Mouse (Mus musculus) neural tube, embryonic 11.5 days (tissue): ENCODE results near the gene Popdc3. TPM values are rescaled to one million over a fixed set of nuclear protein-coding genes. Genes with fewer than 3 reads are reported as not detected.
"Not testable (repeated sequence)": the region's sequence is repeated elsewhere in the genome, so short reads cannot be mapped to it uniquely, and the experiment has no call there.

Experiments
- ATAC-seq: fragments of 200-750 bp; cut with Nextera tagmentation; 2 replicates; pipeline ENCODE4 v1.8.0; 2017; ENCODE audit warnings: moderate number of reproducible peaks, mild to moderate bottlenecking, moderate TSS enrichment, moderate library complexity; ENCODE audit not compliant: insufficient read depth, low FRiP score, low TSS enrichment
- DNase-seq: peaks from one replicate; pipeline ENCODE4 v3.0.0-alpha.2; 2015; ENCODE audit warnings: low spot score
- H3K27ac ChIP-seq: fragments of 300-500 bp; sonication (generic); 2 replicates; pipeline ENCODE4 v1.5.1; 2014; ENCODE audit warnings: low read depth, mild to moderate bottlenecking, low read length
- H3K27me3 ChIP-seq: fragments of 300-500 bp; sonication (generic); 2 replicates; pipeline ENCODE4 v1.6.1; 2014; ENCODE audit warnings: mild to moderate bottlenecking, low read length, mixed read lengths; ENCODE audit not compliant: control insufficient read depth, insufficient read depth
- H3K36me3 ChIP-seq: fragments of 300-500 bp; sonication (generic); 2 replicates; pipeline ENCODE4 v1.6.1; 2014; ENCODE audit warnings: mild to moderate bottlenecking, low read length, moderate library complexity, mixed read lengths; ENCODE audit not compliant: control insufficient read depth, insufficient read depth
- H3K4me1 ChIP-seq: fragments of 300-500 bp; sonication (generic); 2 replicates; pipeline ENCODE4 v1.6.1; 2014; ENCODE audit warnings: low read length, mixed read lengths; ENCODE audit not compliant: control insufficient read depth, insufficient read depth
- H3K4me2 ChIP-seq: fragments of 300-500 bp; sonication (generic); 2 replicates; pipeline ENCODE4 v1.6.1; 2014; ENCODE audit warnings: low read depth, mild to moderate bottlenecking, moderate library complexity
- H3K4me3 ChIP-seq: fragments of 300-500 bp; sonication (generic); 2 replicates; pipeline ENCODE4 v1.5.1; 2014; ENCODE audit warnings: low read depth, low read length
- H3K9ac ChIP-seq: fragments of 300-500 bp; sonication (generic); 2 replicates; pipeline ENCODE4 v1.6.1; 2014; ENCODE audit warnings: mild to moderate bottlenecking, low read length
- H3K9me3 ChIP-seq: fragments of 300-500 bp; sonication (generic); 2 replicates; pipeline ENCODE4 v1.6.1; 2016; ENCODE audit warnings: low read length; ENCODE audit not compliant: control insufficient read depth
- WGBS: fragments of 180-500 bp; shearing (Covaris S2); extraction: QIAGEN DNeasy Blood & Tissue Kit; methylation state at CpG from one replicate; pipeline ENCODE4 v1.1.7; 2014; 5-methylcytosine and 5-hydroxymethylcytosine counted together
- polyA plus RNA-seq: library from polyadenylated mRNA; unstranded; fragments of >200 nt; fragmentation: Nextera tagmentation; extraction: Ambion mirVana; gene quantifications from 2 replicates; pipeline ENCODE4 v1.2.1, GENCODE M21; 2014

The Popdc3 gene
- polyA plus RNA-seq, 1 experiment from 2014 or later: 1.1 TPM

- H3K4me2 ChIP-seq: no peak overlapping the region
- no peaks in the 10 kb centered on the region for H3K36me3 ChIP-seq
- H3K4me3 ChIP-seq: no peak overlapping the region
- ATAC-seq (no peak), DNase-seq (no peak)
- H3K4me1 ChIP-seq: no peaks in the 10 kb centered on the region
- H3K27me3 ChIP-seq: peaks cover 9% of the 10 kb centered on the region
- no peak overlapping the region for H3K9ac ChIP-seq
- H3K9me3 ChIP-seq: no peaks in the 10 kb centered on the region
- 78% methylated on average over 5 of the region's 5 CpGs for WGBS
- no peak overlapping the region for H3K27ac ChIP-seq
These were observed 112.7 kb downstream of the Popdc3 start for GRCm38 (mm10) chr10:45290618-45291017.

DNA sequence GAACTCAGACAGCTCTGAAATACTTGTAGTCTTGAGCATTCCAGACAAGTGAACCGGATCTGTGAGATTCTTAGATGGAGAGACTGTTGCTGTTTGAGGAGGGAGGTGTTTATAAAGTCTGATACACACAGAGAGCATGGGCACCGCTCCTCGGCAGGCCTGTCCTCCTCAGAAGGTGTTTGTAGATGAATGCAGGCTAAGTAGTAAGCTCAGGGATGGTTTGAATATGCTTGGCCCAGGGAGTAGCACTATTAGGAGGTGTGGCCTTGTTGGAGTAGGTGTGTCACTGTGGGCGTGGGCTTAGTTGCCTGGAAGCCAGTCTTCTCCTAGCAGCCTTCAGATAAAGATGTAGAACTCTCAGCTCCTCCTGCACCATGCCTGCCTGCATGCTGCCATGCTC is 114.3 kb downstream of the Popdc3 start:
- not testable (repeated sequence) for ATAC-seq, H3K4me1 ChIP-seq, H3K27me3 ChIP-seq, H3K9ac ChIP-seq, H3K4me3 ChIP-seq, DNase-seq, H3K4me2 ChIP-seq, H3K9me3 ChIP-seq, H3K36me3 ChIP-seq, H3K27ac ChIP-seq
- WGBS: 79% methylated on average over 4 of the region's 4 CpGs

DNA sequence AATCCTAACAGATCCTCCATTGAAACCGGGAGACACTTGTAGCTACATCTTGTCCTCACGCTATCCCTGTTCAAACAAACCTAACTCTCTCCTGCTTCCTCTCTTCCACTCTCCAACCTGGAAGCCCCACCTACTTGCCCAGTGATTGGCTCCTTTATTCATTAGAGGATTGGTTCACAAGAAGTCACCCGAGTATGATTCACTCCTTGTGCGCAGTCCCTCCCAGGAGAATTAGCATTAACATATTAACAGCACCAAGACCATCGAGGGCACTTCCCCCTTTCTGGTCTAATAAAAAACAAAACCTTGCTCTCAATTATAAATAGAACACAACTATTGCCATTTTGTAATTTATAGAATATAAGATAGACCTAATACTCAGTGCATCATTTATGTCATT is 117.2 kb downstream of the Popdc3 start:
- Histone ChIP-seq H3K27me3 (no peaks in the 10 kb centered on the region), H3K4me3 (no peak overlapping the region), H3K9me3 (no peaks in the 10 kb centered on the region), H3K27ac (no peak overlapping the region), H3K4me2 (no peak overlapping the region), H3K9ac (no peak overlapping the region), H3K4me1 (no peaks in the 10 kb centered on the region), H3K36me3 (no peaks in the 10 kb centered on the region)
- DNase-seq: no peak
- 84% methylated on average over 5 of the region's 5 CpGs for WGBS
- no peak for ATAC-seq

DNA sequence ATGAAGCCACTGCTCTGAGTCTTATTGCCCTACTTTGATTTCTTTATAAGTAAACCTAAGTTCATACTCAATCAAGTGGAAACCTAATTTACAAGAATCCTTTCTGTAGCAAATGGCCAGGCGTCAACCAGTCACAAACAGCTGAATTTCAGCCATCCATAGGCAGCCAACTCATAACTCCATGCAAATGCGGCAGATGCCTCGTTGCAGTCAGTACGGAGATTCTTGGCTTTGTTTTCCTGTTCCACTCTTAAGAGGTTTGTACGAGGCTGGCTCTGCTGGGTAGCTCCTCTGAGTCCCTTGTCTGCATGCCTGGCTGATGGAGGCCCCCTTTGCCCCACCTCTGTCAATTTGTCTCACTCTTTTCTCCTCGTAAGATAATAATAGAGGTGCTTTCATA is 120.6 kb downstream of the Popdc3 start:
- Histone ChIP-seq H3K4me1 (no peaks in the 10 kb centered on the region), H3K27me3 (no peaks in the 10 kb centered on the region), H3K27ac (no peak overlapping the region), H3K36me3 (no peaks in the 10 kb centered on the region), H3K4me3 (no peak overlapping the region), H3K4me2 (no peak overlapping the region), H3K9ac (no peak overlapping the region), H3K9me3 (no peaks in the 10 kb centered on the region)
- ATAC-seq (no peak), DNase-seq (no peak)
- 80% methylated on average over 6 of the region's 6 CpGs for WGBS

GRCm38 (mm10) chr10:45299509-45299908 is 121.6 kb downstream of the Popdc3 start:
- no peak overlapping the region for H3K4me2 ChIP-seq
- no peak for ATAC-seq
- no peak overlapping the region for H3K27ac ChIP-seq
- no peak overlapping the region for H3K9ac ChIP-seq
- no peaks in the 10 kb centered on the region for H3K4me1 ChIP-seq
- no peaks in the 10 kb centered on the region for H3K36me3 ChIP-seq
- no peak overlapping the region for H3K4me3 ChIP-seq
- no peak for DNase-seq
- H3K27me3 ChIP-seq: no peaks in the 10 kb centered on the region
- 88% methylated on average over 4 of the region's 4 CpGs for WGBS
- H3K9me3 ChIP-seq: no peaks in the 10 kb centered on the region

DNA sequence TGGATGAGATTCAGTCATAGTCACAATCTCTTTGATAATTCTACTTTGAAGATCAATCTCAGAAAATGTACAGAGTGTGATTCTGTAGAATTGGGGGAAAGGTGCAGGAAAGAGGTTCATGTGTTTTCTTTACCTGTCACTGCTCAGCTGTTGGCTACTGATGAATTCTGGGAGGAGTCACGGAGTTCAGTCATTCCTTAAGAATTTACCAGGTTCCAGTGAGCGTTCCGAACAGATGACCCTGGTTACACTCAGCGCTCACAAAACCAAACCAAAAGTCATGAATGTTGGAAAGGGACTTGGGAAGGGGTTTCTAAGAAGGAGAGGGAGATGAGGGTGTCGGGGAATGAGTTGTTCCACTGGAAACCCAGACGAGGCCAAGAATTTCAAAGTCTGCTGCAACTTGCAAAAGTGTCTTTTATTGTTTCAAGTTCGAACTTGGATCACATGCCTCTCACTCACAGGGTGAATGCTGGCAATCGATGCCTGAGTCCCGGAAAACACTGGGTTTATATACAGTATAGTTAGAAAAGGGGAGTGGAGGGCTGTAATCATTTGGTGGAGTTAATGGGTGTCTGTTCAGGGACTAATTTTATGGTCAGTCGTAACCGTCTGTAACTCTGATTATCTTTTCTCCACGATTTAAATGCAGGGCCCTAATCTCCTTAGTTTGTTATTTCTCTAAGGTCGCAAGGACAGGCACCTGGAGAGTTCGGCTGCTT is 125.6 kb downstream of the Popdc3 start:
- H3K27ac ChIP-seq: no peak overlapping the region
- H3K4me3 ChIP-seq: no peak overlapping the region
- H3K27me3 ChIP-seq: no peaks in the 10 kb centered on the region
- no peaks in the 10 kb centered on the region for H3K36me3 ChIP-seq
- WGBS: 44% methylated on average over 14 of the region's 14 CpGs
- H3K9me3 ChIP-seq: no peaks in the 10 kb centered on the region
- H3K9ac ChIP-seq: no peak overlapping the region
- no peak for DNase-seq
- H3K4me1 ChIP-seq: no peaks in the 10 kb centered on the region
- H3K4me2 ChIP-seq: no peak overlapping the region
- ATAC-seq: no peak

DNA sequence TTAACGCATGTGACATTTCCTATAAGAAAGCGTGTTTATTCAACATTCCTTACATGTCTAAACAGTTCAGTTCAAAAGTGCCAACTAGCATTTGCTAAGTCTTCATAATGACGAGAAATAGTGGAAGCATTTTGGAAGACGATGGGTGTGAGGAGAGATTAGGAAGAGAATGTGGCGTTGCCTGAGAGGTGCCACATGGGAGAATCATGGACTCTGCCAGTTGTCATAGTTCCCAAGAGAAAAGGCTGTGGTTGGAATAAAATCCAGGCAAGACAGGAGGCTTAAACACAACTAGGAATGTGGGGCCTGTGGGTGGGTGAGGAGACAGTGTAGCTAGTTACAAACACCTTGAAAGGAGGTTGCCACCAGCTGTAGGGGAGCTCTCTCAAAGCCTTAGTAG is 127.3 kb downstream of the Popdc3 start:
- Histone ChIP-seq H3K27ac (no peak overlapping the region), H3K4me1 (no peaks in the 10 kb centered on the region), H3K36me3 (no peaks in the 10 kb centered on the region), H3K9me3 (no peaks in the 10 kb centered on the region), H3K27me3 (no peaks in the 10 kb centered on the region), H3K4me2 (no peak overlapping the region), H3K9ac (no peak overlapping the region), H3K4me3 (no peak overlapping the region)
- DNase-seq (no peak), ATAC-seq (no peak)
- WGBS: 88% methylated on average over 5 of the region's 5 CpGs

- Histone ChIP-seq H3K9ac (no peak overlapping the region), H3K27ac (no peak overlapping the region), H3K27me3 (no peaks in the 10 kb centered on the region), H3K4me1 (no peaks in the 10 kb centered on the region), H3K9me3 (no peaks in the 10 kb centered on the region), H3K36me3 (no peaks in the 10 kb centered on the region), H3K4me3 (no peak overlapping the region), H3K4me2 (no peak overlapping the region)
- DNase-seq: no peak
- no peak for ATAC-seq
- WGBS: 85% methylated on average over 5 of the region's 5 CpGs
These were observed 133.2 kb downstream of the Popdc3 start for GRCm38 (mm10) chr10:45311129-45311528.

GRCm38 (mm10) chr10:45311624-45312023 is 133.7 kb downstream of the Popdc3 start:
- Histone ChIP-seq H3K9ac (no peak overlapping the region), H3K27me3 (no peaks in the 10 kb centered on the region), H3K4me2 (no peak overlapping the region), H3K9me3 (no peaks in the 10 kb centered on the region), H3K27ac (no peak overlapping the region), H3K36me3 (no peaks in the 10 kb centered on the region), H3K4me3 (no peak overlapping the region), H3K4me1 (no peaks in the 10 kb centered on the region)
- WGBS: 76% methylated on average over 7 of the region's 7 CpGs
- DNase-seq: no peak
- ATAC-seq: no peak; the same call in 1 of the 2 replicates
